Mouse (Mus musculus): ENCODE results near the gene Ubb. TPM values are rescaled to one million over a fixed set of nuclear protein-coding genes. Genes with fewer than 3 reads are reported as not detected.
A peak's percentile ranks its signal among the peaks of the same experiment; 100 is the strongest.

Ubb gene
- total RNA-seq, 2 experiments from 2014 or later: 1,699 to 1,805 TPM

DNA sequence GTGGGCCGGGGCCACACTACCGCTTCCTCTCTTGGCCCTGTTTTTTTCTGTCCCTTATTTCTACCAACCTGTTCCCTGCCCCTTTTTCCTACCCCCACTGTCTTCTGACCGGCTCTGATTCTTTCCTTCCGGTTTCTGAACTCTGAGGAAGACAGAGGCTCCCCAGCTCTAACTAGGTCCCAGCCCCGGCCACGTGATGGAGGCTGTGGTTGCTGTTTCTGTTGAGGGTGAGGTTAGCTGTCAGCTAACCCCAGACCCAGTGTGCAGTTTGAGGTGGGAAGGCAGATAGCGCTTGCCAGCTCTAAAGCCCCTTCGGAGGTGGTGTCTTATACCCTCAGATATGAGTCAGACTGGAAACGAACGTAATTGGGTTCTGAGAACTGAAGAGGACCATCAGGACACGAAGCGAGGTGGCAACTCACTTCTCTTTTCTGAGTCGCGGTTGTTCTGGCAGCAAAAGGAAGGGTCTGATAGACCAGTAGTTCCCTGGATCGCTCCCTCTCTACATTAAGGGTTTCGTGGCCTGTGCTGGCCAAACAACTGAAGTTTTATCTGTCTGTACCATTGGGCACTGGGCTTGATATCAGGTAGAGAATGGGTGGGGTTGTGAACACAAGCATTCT, 25.7 kb downstream of the Ubb start:
- peak; percentile 38 for DNase-seq (ENCODE audit: low spot score in 2 of 2)

DNA sequence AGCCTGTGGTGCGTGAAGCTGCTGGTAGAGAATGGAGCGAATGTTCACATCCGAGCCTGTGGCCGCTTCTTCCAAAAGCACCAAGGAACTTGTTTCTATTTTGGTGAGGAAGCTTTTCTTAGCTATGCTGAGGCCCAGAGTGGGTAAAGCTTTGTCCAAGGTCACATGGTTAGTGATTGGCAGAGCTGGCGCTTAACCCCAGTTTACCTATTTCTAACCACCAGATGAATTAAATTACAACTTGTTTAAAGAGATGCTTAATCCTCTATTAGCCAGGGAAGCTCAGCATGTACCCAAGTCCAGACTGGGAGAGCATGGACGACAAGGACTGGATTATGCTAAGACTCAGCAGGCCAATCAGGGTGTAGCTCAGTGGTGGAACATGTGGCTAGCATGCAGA, 32.1 kb downstream of the Ubb start:
- DNase-seq (ENCODE audit: low spot score in 2 of 2): no peak

DNA sequence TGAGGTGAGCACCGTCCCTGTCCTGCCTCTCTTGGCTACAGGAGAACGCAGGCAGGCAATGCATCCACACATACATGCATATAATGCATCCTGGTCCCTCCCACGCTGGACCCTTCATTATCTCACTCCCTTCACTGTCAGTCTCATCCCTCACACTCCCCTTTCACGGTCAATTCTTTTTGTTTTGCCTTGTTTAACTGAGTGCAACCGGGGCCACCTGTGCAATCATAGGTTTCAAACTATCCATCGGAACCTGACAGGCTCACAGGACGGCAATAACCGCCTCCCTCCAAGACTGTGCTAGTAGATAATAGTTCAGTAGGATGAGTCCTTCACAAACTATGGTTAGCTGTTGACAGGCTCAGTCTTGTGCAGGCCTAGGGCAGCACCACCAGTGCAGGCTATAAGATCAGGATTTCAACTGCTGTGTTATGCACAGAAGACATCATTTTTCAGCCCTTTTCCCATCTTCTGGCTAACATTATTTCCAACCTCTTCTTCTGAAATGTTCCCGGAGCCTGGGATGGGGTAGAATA, 33.8 kb downstream of the Ubb start:
- no peak for DNase-seq (ENCODE audit: low spot score in 2 of 2)

DNA sequence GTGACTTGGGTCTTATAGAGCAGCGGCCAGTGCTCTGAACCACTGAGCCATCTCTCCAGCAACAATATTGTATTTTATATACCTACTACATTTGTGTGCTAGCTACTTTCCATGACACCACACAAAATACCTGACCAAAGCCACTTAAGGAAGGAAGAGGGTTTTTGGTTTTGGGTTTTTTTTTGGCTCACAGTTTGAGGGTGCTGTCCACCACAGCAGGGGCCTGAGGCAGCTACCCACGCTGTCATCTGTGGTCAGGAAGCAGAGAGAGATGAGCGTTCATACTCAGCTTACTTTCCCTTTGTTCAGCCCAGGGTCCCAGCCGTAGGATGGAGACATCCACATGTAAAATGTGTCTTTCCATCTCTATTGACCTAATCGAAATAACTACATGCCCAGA, 36.1 kb downstream of the Ubb start:
- no peak for DNase-seq (ENCODE audit: low spot score in 2 of 2)

GRCm38 (mm10) chr11:62589391-62589790, 38.4 kb downstream of the Ubb start:
- no peak for DNase-seq (ENCODE audit: low spot score in 2 of 2)

GRCm38 (mm10) chr11:62591026-62591425, 40.1 kb downstream of the Ubb start:
- DNase-seq (ENCODE audit: low spot score in 2 of 2): no peak

DNA sequence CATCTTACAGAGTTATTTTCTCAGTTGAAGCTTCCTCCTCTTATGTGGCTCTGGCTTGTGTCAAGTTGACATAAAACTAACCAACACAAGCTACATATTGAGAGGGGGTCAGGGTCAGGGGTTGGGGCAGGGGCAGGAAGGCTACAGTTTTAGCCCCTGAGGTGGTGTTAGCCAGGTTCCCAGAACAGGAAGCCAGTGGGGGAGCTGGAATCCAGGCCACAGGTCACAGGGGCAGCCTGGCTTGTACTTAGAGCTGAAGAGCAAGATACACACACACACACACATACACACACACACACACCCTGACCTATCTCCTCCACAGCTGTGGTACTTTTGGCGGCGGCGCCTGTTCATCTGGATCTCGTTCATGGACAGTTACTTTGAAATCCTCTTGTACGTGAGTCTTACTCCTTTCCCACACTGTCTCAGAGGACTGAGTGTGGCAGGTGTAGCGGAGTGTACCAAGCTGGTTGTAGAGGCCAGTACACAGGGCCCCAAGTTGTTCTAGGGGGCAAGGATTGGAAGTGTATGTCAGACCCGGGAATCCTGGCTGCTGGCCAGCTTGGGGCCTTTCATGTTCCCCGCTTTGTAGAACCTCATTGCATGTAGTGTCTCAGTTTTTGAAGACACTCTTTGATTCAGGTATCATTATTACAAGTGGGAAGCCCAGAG, 41.1 kb downstream of the Ubb start:
- no peak for DNase-seq (ENCODE audit: low spot score in 2 of 2)

- no peak for DNase-seq (ENCODE audit: low spot score in 2 of 2)
Observed at GRCm38 (mm10) chr11:62598571-62598970, 47.6 kb downstream of the Ubb start.

DNA sequence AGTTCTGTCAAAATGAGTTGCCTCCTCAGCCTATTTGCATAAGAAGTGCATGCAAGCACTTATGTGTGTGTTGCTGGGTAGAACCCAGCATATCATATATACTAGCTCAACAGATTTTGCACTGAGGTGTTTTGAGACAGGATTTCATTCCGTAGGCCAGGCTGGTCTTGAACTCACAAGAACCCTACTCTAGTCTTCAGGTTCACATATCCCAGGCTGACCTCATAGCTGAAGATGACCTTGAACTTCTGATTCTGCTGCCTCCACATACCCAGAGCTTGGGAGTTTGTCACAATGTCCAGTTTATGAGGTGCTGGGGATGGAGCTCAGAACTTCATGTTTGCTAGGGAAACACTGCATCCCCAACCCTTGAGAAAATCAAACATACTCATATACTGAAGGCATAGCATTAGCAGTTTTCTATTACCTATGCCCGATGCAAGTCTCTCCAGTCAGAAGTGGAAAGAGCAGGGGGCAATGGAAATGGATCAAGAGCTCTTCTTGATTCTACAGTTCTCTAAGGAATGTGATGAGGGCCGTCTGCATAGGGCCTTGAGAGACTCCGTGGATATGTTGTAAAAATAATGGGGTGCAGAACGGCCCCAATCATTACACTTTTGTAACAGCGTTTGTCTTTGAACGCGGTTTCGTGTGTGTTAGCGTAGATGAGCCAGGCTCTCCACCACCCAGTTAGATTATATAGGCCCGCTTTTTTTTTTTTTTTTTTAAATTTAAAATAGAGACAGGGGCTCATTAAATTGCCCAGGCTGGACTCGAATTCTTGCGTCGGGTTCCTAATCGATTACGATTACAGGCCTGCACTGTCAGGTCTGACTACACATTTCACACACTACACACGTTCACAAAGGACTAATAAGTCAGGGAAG, 51.0 kb downstream of the Ubb start:
- peak in 1 of 2 experiments; percentile 2 for DNase-seq (ENCODE audit: low spot score in 2 of 2)

Other genes with a start within 250 kb of the Ubb start
- 1 to 10 TPM; 4.7 to 5.7 TPM for gene Pigl, start 92.7 kb upstream of the Ubb start, total RNA-seq (2021)
- 100 to 1,000 TPM; 271 to 275 TPM for gene Ncor1, start 92.6 kb upstream of the Ubb start, total RNA-seq (2021)
- 10 to 100 TPM; 34.7 to 36.9 TPM for gene Cenpv, start 11.9 kb upstream of the Ubb start, total RNA-seq (2021)
- gene Trpv2, start 23.3 kb downstream of the Ubb start, total RNA-seq (2021): 10 to 100 TPM; 21.1 to 21.2 TPM
- gene Lrrc75a, start 97.4 kb downstream of the Ubb start, total RNA-seq (2021): 10 to 100 TPM; 24.2 to 28.0 TPM
- gene Mmgt2, start 97.5 kb downstream of the Ubb start, total RNA-seq (2021): 10 to 100 TPM; 23.7 to 24.0 TPM
- 10 to 100 TPM; 16.8 to 17.2 TPM for gene Zfp287, start 180.7 kb downstream of the Ubb start, total RNA-seq (2021)
- not detected for gene Gm10428, start 201.9 kb downstream of the Ubb start, total RNA-seq (2021)
- gene Zfp286, start 238.3 kb downstream of the Ubb start, total RNA-seq (2021): 10 to 100 TPM; 17.8 to 19.5 TPM

Measured in left cerebral cortex, adult 18-20 months (tissue).